Mouse (Mus musculus): ENCODE measurements at regions not wholly inside any gene's neighbourhood (a gene's known extent, or its start where the extent isn't known, plus 50 kb on each side); places are given as distances from the start of the nearest gene placed in this dataset.

DNA sequence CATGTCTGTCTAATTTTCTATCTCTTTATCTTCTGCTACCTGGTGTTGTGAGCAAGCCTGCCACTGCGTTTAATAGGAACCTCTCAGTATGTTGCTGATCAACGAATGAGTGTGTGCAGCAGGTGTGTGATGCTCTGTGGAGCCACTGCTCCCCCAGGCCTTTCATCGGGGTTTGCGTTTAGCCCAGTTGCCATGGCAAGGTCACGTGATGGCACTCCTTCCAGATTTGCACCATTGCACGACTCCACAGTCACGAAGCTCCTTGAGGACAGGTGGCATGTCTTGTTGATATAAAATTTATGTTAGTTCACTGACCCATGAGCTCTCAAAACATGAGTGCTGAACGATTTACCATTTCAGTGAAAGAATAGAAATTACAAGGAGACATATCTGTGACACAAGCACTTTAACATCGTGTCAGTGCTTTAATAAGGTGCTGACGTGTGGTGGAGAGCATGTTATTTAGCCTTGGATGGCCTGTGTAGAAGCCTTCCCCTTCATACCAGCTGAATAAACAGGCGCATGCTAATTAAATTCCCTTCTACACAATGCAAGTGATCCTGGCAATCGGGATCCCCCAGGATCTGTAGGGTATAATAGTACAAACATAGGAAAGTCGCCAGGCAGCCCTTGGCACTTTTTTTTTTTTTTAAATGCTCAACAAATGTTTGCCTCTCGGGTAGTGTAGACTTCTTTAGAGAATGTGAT lies 181.7 kb upstream of the Arrdc4 start:
- H3K27me3 ChIP-seq (ENCODE audit: control insufficient read depth in 1 of 2, insufficient read depth in 2 of 2, low read length in 2 of 2) = no peaks in the 10 kb centered on the region
- no peaks in the 10 kb centered on the region for H3K4me1 ChIP-seq (ENCODE audit: control insufficient read depth in 1 of 2, insufficient read depth in 2 of 2, low read length in 2 of 2)
- H3K9me3 ChIP-seq (replicated peaks; ENCODE audit: insufficient read depth, low read length) = no peaks in the 10 kb centered on the region
- no peak overlapping the region for H3K27ac ChIP-seq (ENCODE audit: control insufficient read depth, low read depth, low read length)
- TF ChIP-seq SIN3A (IDR thresholded peaks at IDR 0.05; ENCODE audit: low read length) = no peak
- TF ChIP-seq MAFK (IDR thresholded peaks at IDR 0.05; ENCODE audit: borderline replicate concordance, low read depth, low read length) = no peak
- TF ChIP-seq ZKSCAN1 (IDR thresholded peaks at IDR 0.05; ENCODE audit: low read depth, low read length) = no peak
- no peak for TF ChIP-seq POLR2A (IDR thresholded peaks at IDR 0.05; ENCODE audit: control insufficient read depth in 1 of 2, insufficient read depth in 1 of 2, low read depth in 1 of 2, low read length in 2 of 2, poor library complexity in 1 of 2)
- TF ChIP-seq GABPA (IDR thresholded peaks at IDR 0.05; ENCODE audit: low read depth, low read length) = no peak
- TF ChIP-seq USF1 (IDR thresholded peaks at IDR 0.05; ENCODE audit: low read depth, low read length) = no peak
- H3K79me2 ChIP-seq (ENCODE audit: control insufficient read depth, insufficient read depth, low read length, poor library complexity) = no peaks in the 10 kb centered on the region
- H3K36me3 ChIP-seq (ENCODE audit: control insufficient read depth in 1 of 2, insufficient read depth in 2 of 2, low read length in 2 of 2) = no peaks in the 10 kb centered on the region
- H3K9ac ChIP-seq (ENCODE audit: control insufficient read depth, low read depth, low read length, poor library complexity, severe bottlenecking) = no peak overlapping the region
- DNase-seq (ENCODE audit: low read depth, low spot score) = no peak
- H3K4me3 ChIP-seq (ENCODE audit: control insufficient read depth in 1 of 2, insufficient read depth in 1 of 2, low read depth in 2 of 2, low read length in 2 of 2) = no peak overlapping the region

DNA sequence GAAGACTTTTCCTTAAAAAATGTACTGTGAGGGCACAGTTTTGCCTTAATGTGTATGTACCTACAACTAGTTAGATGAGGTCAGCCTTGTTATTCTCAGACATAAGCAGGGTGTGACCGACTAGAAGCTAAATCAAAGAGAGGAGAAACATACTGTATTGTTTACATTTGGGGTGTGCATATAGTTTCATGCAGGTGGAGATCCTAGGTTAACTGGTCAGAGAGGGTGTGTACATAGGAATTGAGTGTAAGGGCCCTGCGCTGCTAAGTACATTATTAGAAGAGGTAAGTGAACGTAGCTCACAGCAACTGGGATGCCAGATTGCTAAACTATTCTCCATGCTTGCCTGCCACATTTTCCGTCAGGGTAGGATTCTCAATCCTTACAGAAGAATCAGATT lies 180.6 kb upstream of the Arrdc4 start:
- Histone ChIP-seq H3K4me1 (ENCODE audit: control insufficient read depth in 1 of 2, insufficient read depth in 2 of 2, low read length in 2 of 2) (no peaks in the 10 kb centered on the region), H3K27me3 (ENCODE audit: control insufficient read depth in 1 of 2, insufficient read depth in 2 of 2, low read length in 2 of 2) (no peaks in the 10 kb centered on the region), H3K9me3 (replicated peaks; ENCODE audit: insufficient read depth, low read length) (no peaks in the 10 kb centered on the region), H3K27ac (ENCODE audit: control insufficient read depth, low read depth, low read length) (no peak overlapping the region), H3K79me2 (ENCODE audit: control insufficient read depth, insufficient read depth, low read length, poor library complexity) (no peaks in the 10 kb centered on the region), H3K36me3 (ENCODE audit: control insufficient read depth in 1 of 2, insufficient read depth in 2 of 2, low read length in 2 of 2) (no peaks in the 10 kb centered on the region), H3K4me3 (ENCODE audit: control insufficient read depth in 1 of 2, insufficient read depth in 1 of 2, low read depth in 2 of 2, low read length in 2 of 2) (no peak overlapping the region), H3K9ac (ENCODE audit: control insufficient read depth, low read depth, low read length, poor library complexity, severe bottlenecking) (no peak overlapping the region)
- TF ChIP-seq MAX (IDR thresholded peaks at IDR 0.05; ENCODE audit: low read length) (no peak), HCFC1 (IDR thresholded peaks at IDR 0.05; ENCODE audit: low read depth, low read length) (no peak), MXI1 (IDR thresholded peaks at IDR 0.05; ENCODE audit: low read depth, low read length) (no peak), MAFK (IDR thresholded peaks at IDR 0.05; ENCODE audit: borderline replicate concordance, low read depth, low read length) (no peak), CHD2 (IDR thresholded peaks at IDR 0.05; ENCODE audit: low read length) (no peak), ZKSCAN1 (IDR thresholded peaks at IDR 0.05; ENCODE audit: low read depth, low read length) (no peak), BHLHE40 (IDR thresholded peaks at IDR 0.05; ENCODE audit: borderline replicate concordance, low read depth, low read length) (no peak), POLR2AphosphoS2 (IDR thresholded peaks at IDR 0.05; ENCODE audit: low read length) (no peak), TBP (IDR thresholded peaks at IDR 0.05; ENCODE audit: low read depth, low read length) (no peak), ETS1 (IDR thresholded peaks at IDR 0.05; ENCODE audit: low read depth, low read length) (no peak)
- no peak for DNase-seq (ENCODE audit: low read depth, low spot score)

DNA sequence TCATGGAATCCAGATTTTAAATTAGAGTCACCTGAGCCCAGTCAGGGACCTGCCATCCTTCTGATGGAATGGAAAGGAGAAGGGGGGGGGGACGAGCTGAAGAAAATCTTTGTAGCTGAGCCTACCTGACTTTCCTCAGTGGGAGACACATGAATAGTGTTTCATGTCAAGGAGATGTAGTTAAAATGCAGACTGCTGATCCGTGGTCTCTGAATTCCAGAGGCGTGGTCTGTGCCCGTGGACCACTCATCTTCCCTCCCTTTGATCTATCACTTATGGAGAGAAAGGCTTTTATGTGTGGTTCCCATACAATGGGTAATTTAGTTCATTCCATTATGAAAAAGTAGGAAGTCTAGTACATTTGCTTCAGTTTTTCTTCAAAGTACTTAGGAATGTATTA lies 176.6 kb upstream of the Arrdc4 start:
- Histone ChIP-seq H3K27me3 (ENCODE audit: control insufficient read depth in 1 of 2, insufficient read depth in 2 of 2, low read length in 2 of 2) (no peaks in the 10 kb centered on the region), H3K4me1 (ENCODE audit: control insufficient read depth in 1 of 2, insufficient read depth in 2 of 2, low read length in 2 of 2) (no peaks in the 10 kb centered on the region), H3K9ac (ENCODE audit: control insufficient read depth, low read depth, low read length, poor library complexity, severe bottlenecking) (no peak overlapping the region), H3K9me3 (replicated peaks; ENCODE audit: insufficient read depth, low read length) (no peaks in the 10 kb centered on the region), H3K27ac (ENCODE audit: control insufficient read depth, low read depth, low read length) (no peak overlapping the region), H3K79me2 (ENCODE audit: control insufficient read depth, insufficient read depth, low read length, poor library complexity) (no peaks in the 10 kb centered on the region), H3K36me3 (ENCODE audit: control insufficient read depth in 1 of 2, insufficient read depth in 2 of 2, low read length in 2 of 2) (no peaks in the 10 kb centered on the region), H3K4me3 (ENCODE audit: control insufficient read depth in 1 of 2, insufficient read depth in 1 of 2, low read depth in 2 of 2, low read length in 2 of 2) (no peak overlapping the region)
- DNase-seq (ENCODE audit: low read depth, low spot score) = no peak
- TF ChIP-seq ZKSCAN1 (IDR thresholded peaks at IDR 0.05; ENCODE audit: low read depth, low read length) (no peak), MAZ (IDR thresholded peaks at IDR 0.05; ENCODE audit: low read depth, low read length) (no peak), USF1 (IDR thresholded peaks at IDR 0.05; ENCODE audit: low read depth, low read length) (no peak), GABPA (IDR thresholded peaks at IDR 0.05; ENCODE audit: low read depth, low read length) (no peak), KAT2A (conservative IDR thresholded peaks at IDR 0.05; ENCODE audit: low read depth, low read length) (no peak), TAL1 (IDR thresholded peaks at IDR 0.05; ENCODE audit: low read length) (no peak), MXI1 (IDR thresholded peaks at IDR 0.05; ENCODE audit: low read depth, low read length) (no peak), MAFK (IDR thresholded peaks at IDR 0.05; ENCODE audit: borderline replicate concordance, low read depth, low read length) (no peak), EP300 (IDR thresholded peaks at IDR 0.05; ENCODE audit: low read depth in 1 of 2, low read length in 2 of 2) (no peak), USF2 (IDR thresholded peaks at IDR 0.05; ENCODE audit: borderline replicate concordance in 1 of 2, insufficient read depth in 1 of 2, low read depth in 1 of 2, low read length in 2 of 2) (no peak), NRF1 (IDR thresholded peaks at IDR 0.05; ENCODE audit: insufficient read depth, low read depth, low read length, poor library complexity, severe bottlenecking) (no peak), POLR2A (IDR thresholded peaks at IDR 0.05; ENCODE audit: control insufficient read depth in 1 of 2, insufficient read depth in 1 of 2, low read depth in 1 of 2, low read length in 2 of 2, poor library complexity in 1 of 2) (no peak), CHD2 (IDR thresholded peaks at IDR 0.05; ENCODE audit: low read length) (no peak), TCF12 (IDR thresholded peaks at IDR 0.05; ENCODE audit: low read depth, low read length) (no peak), RAD21 (IDR thresholded peaks at IDR 0.05; ENCODE audit: low read depth, low read length) (no peak), MYB (IDR thresholded peaks at IDR 0.05; ENCODE audit: low read depth, low read length) (no peak), MYC (IDR thresholded peaks at IDR 0.05; ENCODE audit: low read depth, low read length) (no peak)

Data from MEL (cell line).